Mouse (Mus musculus) C2C12 (cell line): Measurements from ENCODE around the gene Hoxd3. TPM values are rescaled to one million over a fixed set of nuclear protein-coding genes. Genes with fewer than 3 reads are reported as not detected.

Source experiments
- H3K27me3 ChIP-seq: one replicate; pipeline ENCODE4 v1.6.1; 2011; ENCODE audit not compliant: control insufficient read depth, insufficient read depth, insufficient read length
- H3K36me3 ChIP-seq: one replicate; pipeline ENCODE4 v1.6.1; 2011; ENCODE audit not compliant: control insufficient read depth, insufficient read depth
- H3K4me3 ChIP-seq: one replicate; pipeline ENCODE4 v1.5.1; 2011; ENCODE audit warnings: mild to moderate bottlenecking, control low read depth; ENCODE audit not compliant: poor library complexity, insufficient read depth, severe bottlenecking
- H3K79me2 ChIP-seq: one replicate; pipeline ENCODE4 v1.6.1; 2011; ENCODE audit not compliant: control insufficient read depth, insufficient read depth
- H3K79me3 ChIP-seq: one replicate; pipeline ENCODE4 v1.6.1; 2011; ENCODE audit warnings: low read depth, control low read depth
- H3ac ChIP-seq: one replicate; pipeline ENCODE3; 2011; ENCODE audit warnings: low read depth; ENCODE audit not compliant: control insufficient read depth, insufficient read length
- CEBPB ChIP-seq: IDR thresholded peaks from one replicate; pipeline ENCODE4 v1.6.1; 2011; ENCODE audit warnings: low read depth, mild to moderate bottlenecking, control low read depth, moderate library complexity
- CTCF ChIP-seq: IDR thresholded peaks from one replicate; pipeline ENCODE4 v1.5.1; 2011; ENCODE audit not compliant: control insufficient read depth, insufficient read depth, insufficient read length
- FOSL1 ChIP-seq: IDR thresholded peaks from one replicate; pipeline ENCODE4 v1.8.0; 2011; ENCODE audit warnings: mild to moderate bottlenecking, low read length; ENCODE audit not compliant: poor library complexity, insufficient read depth, severe bottlenecking
- MAX ChIP-seq: IDR thresholded peaks from one replicate; pipeline ENCODE4 v1.6.1; 2011; ENCODE audit warnings: mild to moderate bottlenecking, control low read depth
- MYOD1 ChIP-seq: IDR thresholded peaks from one replicate; pipeline ENCODE4 v1.6.1; 2011; ENCODE audit warnings: low read depth; ENCODE audit not compliant: control insufficient read depth, insufficient read length
- MYOG ChIP-seq: IDR thresholded peaks from one replicate; pipeline ENCODE4 v1.6.1; 2011; ENCODE audit not compliant: control insufficient read depth, insufficient read length; ENCODE audit errors: extremely low read depth
- USF1 ChIP-seq: IDR thresholded peaks from one replicate; pipeline ENCODE4 v1.6.1; 2011; ENCODE audit warnings: low read depth, mild to moderate bottlenecking, control low read depth, moderate library complexity
- polyA plus RNA-seq: library from polyadenylated mRNA; unstranded; fragments of >200 nt; fragmentation: generic; extraction: Trizol; gene quantifications from one replicate; pipeline ENCODE4 v1.2.1, GENCODE M21; 2012; ENCODE audit warnings: missing spikeins

Gene Hoxd3
- polyA plus RNA-seq, 1 experiment, result not detected

DNA sequence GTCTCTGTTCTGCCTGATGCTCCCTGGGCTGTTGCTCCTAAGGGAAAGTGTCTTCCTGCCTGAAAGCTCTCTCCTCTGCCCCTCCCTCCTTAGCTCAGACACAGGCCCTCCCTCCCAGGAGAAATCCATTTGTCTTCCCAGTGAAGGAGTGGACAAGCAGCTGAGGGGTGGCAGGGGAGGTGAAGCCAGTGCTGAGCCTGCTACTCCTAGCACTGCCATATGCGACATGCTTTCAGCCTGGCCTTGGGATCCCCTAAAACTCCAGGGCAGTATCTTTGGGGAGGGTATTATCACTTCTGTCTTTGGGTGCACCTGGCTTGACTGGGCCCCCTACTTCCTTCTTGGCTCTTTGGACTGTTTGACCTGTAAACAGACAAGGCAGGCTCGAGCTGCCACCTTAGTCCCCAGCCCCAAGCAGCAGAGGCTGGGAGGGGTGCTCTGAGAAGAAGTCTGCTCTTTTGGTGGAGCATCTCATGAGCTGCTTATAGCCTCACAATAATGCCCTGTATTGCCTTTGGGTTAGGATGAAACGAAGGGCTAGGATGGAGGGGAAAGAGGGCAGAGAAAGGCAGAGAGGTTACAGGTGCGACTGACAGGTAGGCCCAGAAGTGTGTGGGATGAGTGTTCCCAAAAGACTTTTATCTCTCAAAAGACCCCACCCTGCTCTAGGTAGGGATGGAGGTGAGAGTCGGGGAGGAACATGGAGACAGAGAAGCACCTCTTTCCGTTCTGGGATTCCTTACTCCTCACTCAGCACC lies 34.0 kb downstream of the Hoxd3 start:
- H3K79me2 ChIP-seq, result no peaks in the 10 kb centered on the region
- H3K4me3 ChIP-seq, result no peak overlapping the region
- peaks cover 22% of the 10 kb centered on the region for H3K27me3 ChIP-seq
- no peak for TF ChIP-seq MAX
- no peak for TF ChIP-seq MYOG
- no peak for TF ChIP-seq FOSL1
- no peak for TF ChIP-seq CTCF
- TF ChIP-seq MYOD1, result no peak
- no peak for TF ChIP-seq CEBPB
- TF ChIP-seq USF1, result no peak
- no peak overlapping the region for H3ac ChIP-seq
- no peaks in the 10 kb centered on the region for H3K36me3 ChIP-seq
- H3K79me3 ChIP-seq, result no peaks in the 10 kb centered on the region

DNA sequence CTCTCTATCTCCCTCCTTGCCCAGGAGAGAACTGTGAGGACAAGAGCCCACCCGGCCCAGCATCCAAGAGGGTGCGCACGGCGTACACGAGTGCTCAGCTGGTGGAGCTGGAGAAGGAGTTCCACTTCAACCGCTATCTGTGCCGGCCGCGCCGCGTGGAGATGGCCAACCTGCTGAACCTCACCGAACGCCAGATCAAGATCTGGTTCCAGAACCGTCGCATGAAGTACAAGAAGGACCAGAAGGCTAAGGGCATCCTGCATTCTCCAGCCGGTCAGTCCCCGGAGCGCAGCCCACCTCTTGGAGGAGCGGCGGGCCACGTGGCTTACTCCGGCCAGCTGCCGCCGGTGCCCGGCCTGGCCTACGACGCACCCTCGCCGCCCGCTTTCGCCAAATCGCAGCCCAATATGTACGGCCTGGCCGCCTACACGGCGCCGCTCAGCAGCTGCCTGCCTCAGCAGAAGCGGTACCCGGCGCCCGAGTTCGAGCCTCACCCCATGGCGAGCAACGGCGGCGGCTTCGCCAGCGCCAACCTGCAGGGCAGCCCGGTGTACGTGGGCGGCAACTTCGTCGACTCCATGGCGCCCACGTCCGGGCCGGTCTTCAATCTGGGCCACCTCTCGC lies 34.7 kb downstream of the Hoxd3 start:
- H3K79me2 ChIP-seq, result no peaks in the 10 kb centered on the region
- no peaks in the 10 kb centered on the region for H3K36me3 ChIP-seq
- no peak overlapping the region for H3ac ChIP-seq
- H3K4me3 ChIP-seq, result no peak overlapping the region
- peaks cover 22% of the 10 kb centered on the region for H3K27me3 ChIP-seq
- H3K79me3 ChIP-seq, result no peaks in the 10 kb centered on the region
- TF ChIP-seq USF1, result no peak
- TF ChIP-seq MYOG, result no peak
- no peak for TF ChIP-seq FOSL1

DNA sequence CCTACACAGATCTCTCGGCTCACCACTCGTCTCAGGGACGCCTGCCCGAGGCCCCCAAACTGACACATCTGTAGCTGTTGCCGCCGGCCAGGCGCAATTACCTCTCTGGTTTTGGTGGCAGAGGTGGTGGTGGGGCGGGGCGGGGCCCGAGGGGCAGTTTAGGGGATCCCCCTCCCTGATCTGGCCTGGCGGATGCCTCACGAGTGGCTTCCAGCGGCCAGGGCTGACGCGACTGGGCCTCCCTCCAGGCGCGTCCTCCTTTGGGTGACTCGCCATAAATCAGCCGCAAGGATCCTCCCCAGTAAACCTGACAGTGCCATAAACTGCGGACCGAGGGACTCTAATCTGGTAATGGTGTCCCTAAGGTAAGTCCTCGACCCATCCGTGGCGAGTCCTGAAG lies 35.3 kb downstream of the Hoxd3 start:
- no peaks in the 10 kb centered on the region for H3K36me3 ChIP-seq
- H3ac ChIP-seq, result no peak overlapping the region
- no peaks in the 10 kb centered on the region for H3K79me3 ChIP-seq
- TF ChIP-seq CTCF (no peak), MYOD1 (no peak), MYOG (no peak), MAX (no peak), CEBPB (no peak), USF1 (no peak), FOSL1 (no peak)
- no peaks in the 10 kb centered on the region for H3K79me2 ChIP-seq
- H3K4me3 ChIP-seq, result no peak overlapping the region
- H3K27me3 ChIP-seq, result peaks cover 22% of the 10 kb centered on the region

DNA sequence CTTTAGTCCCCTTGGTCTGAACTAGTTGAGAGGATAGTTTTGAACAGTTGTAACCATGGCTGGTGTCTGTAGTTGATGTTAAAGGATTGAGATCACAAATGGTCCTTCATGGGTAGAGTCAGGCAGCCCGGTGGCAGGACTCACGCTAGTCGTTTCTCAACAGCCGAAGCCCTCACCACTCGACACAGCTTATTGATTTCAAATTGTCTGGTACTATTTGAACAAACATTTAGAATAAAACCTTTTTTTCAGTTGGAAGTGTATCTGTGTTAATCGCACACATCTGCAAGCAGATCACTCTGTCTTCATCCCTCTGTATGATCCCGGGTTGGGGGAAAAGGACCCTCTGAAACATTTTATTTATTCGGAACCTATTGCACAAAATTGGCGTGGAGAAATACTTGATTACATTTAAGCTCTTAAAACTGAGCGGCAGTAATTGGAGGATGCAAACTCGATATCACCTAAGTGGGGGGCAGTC lies 36.0 kb downstream of the Hoxd3 start:
- no peaks in the 10 kb centered on the region for H3K79me3 ChIP-seq
- H3K27me3 ChIP-seq, result peaks cover 28% of the 10 kb centered on the region
- H3K4me3 ChIP-seq, result no peak overlapping the region
- TF ChIP-seq CEBPB (no peak), USF1 (no peak), MAX (no peak), MYOG (no peak), CTCF (no peak), MYOD1 (no peak), FOSL1 (no peak)
- H3K79me2 ChIP-seq, result no peaks in the 10 kb centered on the region
- H3ac ChIP-seq, result no peak overlapping the region
- H3K36me3 ChIP-seq, result no peaks in the 10 kb centered on the region

DNA sequence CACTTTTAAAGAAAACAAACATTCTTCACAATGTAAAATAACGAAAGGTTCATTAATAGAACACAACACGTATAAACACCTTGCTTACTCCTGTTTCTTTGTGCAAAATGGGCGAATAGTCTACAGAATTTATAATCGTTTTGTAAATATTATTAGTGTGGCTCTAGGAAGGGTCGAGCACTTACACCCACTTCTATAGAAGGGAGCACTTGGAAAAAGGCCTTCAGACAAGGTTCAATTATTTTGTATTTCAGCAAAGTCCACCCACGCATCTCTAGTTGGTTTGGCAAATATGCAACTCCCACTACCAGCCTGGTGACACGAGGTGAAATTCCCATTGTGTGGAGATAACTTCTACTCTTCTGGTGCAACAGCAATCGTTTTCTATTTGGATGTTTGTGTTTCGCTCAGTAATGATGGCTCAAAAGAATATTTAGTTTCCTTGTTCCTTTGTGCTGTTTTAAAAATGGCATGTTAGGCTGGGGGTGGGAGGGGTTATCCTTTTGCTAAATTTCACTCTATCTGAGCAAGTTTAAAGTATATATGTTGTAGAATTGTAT lies 36.8 kb downstream of the Hoxd3 start:
- Histone ChIP-seq H3K27me3 (peaks cover 36% of the 10 kb centered on the region), H3K79me3 (no peaks in the 10 kb centered on the region), H3ac (no peak overlapping the region), H3K79me2 (no peaks in the 10 kb centered on the region), H3K36me3 (no peaks in the 10 kb centered on the region), H3K4me3 (no peak overlapping the region)
- TF ChIP-seq USF1, result no peak
- no peak for TF ChIP-seq FOSL1
- TF ChIP-seq MYOD1, result no peak

DNA sequence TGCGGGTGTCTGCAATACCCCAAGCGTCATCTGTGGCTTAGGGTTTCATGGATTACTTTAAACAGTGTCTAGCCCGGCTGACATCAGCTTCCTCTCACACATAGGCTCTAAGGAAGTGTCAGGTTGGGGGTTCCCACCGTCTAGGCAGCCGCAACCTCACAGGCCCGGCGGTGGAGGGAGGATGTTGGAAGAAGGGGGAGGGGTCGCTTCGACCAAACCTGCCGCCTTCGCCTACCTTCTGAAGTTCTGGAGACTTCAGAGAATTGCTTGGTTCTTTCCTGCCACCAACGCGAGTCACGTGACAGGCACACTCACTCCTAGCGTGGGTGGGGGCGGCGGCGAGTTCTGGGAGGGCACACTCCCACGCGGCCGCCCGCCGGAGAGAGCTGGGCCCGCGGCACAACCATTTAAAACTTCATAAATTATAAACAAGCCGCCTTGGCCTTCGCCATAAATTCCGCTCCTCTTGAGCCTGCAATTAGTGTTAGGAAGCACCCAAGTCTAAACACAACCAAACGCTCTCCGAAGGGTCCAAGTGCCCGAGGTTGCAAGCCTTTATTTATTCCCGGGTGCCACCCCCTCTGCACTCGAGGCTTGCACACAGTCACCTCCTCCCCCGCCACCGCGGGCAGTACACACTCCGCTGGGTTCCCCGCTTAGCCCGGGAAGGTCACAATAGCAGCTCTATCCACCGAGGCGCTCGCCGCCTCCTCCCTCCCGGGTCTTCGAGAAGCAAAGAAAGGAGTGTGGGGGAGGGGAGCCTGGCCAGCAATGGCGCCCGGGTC lies 37.8 kb downstream of the Hoxd3 start:
- H3K36me3 ChIP-seq, result no peaks in the 10 kb centered on the region
- no peak overlapping the region for H3K4me3 ChIP-seq
- TF ChIP-seq FOSL1, result no peak
- TF ChIP-seq MYOD1, result no peak
- TF ChIP-seq CEBPB, result no peak
- TF ChIP-seq CTCF, result no peak
- no peak for TF ChIP-seq USF1
- TF ChIP-seq MYOG, result no peak
- TF ChIP-seq MAX, result no peak
- H3K79me2 ChIP-seq, result no peaks in the 10 kb centered on the region
- H3K79me3 ChIP-seq, result no peaks in the 10 kb centered on the region
- peaks cover 36% of the 10 kb centered on the region for H3K27me3 ChIP-seq
- no peak overlapping the region for H3ac ChIP-seq
